ENCODE assay signal across 16 mouse cellular contexts in the genomic region with DNA sequence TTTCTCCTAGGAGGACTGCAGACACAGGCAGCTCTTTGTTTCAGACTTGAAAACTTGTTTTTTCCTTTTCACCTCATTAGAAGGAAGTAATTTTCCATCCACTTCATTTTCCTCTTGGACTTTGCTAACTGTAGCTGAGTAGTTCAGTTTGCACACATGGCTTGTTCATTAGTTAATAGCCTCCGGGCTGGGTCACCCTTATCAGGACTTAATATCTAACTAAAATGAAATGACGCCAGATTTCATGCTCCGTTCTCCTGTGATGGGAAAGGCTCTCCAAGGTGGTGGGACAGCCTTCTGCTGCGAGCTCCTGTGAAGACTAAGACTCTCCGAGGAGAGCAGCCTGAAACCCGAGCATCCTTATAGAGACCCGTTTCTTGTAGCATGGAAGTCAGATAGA. TPM values are rescaled to one million over a fixed set of nuclear protein-coding genes. Genes with fewer than 3 reads are reported as not detected.
DNase-seq lines count a peak whose midpoint lies in the region; ATAC-seq and TF ChIP-seq lines count a peak whose summit lies in the region.
"Had no signal": no experiment of that assay in that cellular context is flagged by ENCODE, and none has a peak within 500 bp of the region (broad histone marks: within the 10 kb centered on the region; RNA-seq: fewer than 3 reads in every experiment).

No protein-coding gene starts in this region.

- H3K4me1 ChIP-seq in intestine, embryonic 16.5 days (ENCODE audit: control insufficient read depth, insufficient read depth, low read length): no peaks in the 10 kb centered on the region
- H3K4me1 ChIP-seq in intestine, postnatal 0 days (replicated peaks; ENCODE audit: control insufficient read depth, insufficient read depth, low read length): no peaks in the 10 kb centered on the region
- H3K4me1 ChIP-seq in kidney, embryonic 15.5 days: peaks cover 2% of the 10 kb centered on the region; the same call in 1 of the 2 replicates
- H3K4me1 ChIP-seq: forebrain, embryonic 13.5 days; limb, embryonic 15.5 days had no signal

- H3K4me3 ChIP-seq in intestine, embryonic 16.5 days (ENCODE audit: low read length): no peak overlapping the region
- H3K4me3 ChIP-seq in intestine, postnatal 0 days (ENCODE audit: low read depth, low read length): no peak overlapping the region
- no peak overlapping the region for H3K4me3 ChIP-seq in kidney, embryonic 15.5 days (replicated peaks)
- H3K4me3 ChIP-seq: forebrain, embryonic 13.5 days; limb, embryonic 15.5 days had no signal

- POLR2A ChIA-PET in Patski (lab: Charles Lee): interaction anchor here (0.6 to 2.5 kb wide), 2 partner anchors 9 to 21 kb away, joined by 3 to 11 read pairs; partner anchors contain the start of gene Ppp2r3a

- peak; percentile 31; the same call in 1 of the 2 replicates for ATAC-seq in intestine, embryonic 16.5 days
- ATAC-seq in intestine, postnatal 0 days: no peak
- peak; percentile 78 for ATAC-seq in Patski
- ATAC-seq in kidney, embryonic 15.5 days (replicated peaks; ENCODE audit: low FRiP score): peak; percentile 72
- ATAC-seq: forebrain, embryonic 13.5 days; hindbrain, postnatal 0 days; liver, postnatal 0 days had no signal

- no peaks in the 10 kb centered on the region for H3K36me3 ChIP-seq in intestine, embryonic 16.5 days (ENCODE audit: control insufficient read depth, insufficient read depth, low read length)
- H3K36me3 ChIP-seq in intestine, postnatal 0 days (ENCODE audit: control insufficient read depth, insufficient read depth): no peaks in the 10 kb centered on the region
- H3K36me3 ChIP-seq in kidney, embryonic 15.5 days: no peaks in the 10 kb centered on the region
- H3K36me3 ChIP-seq: G1E; limb, embryonic 15.5 days had no signal

- H3K9me3 ChIP-seq in intestine, embryonic 16.5 days (ENCODE audit: control insufficient read depth, low read length): no peaks in the 10 kb centered on the region
- H3K9me3 ChIP-seq in intestine, postnatal 0 days (ENCODE audit: control insufficient read depth): no peaks in the 10 kb centered on the region
- H3K9me3 ChIP-seq in kidney, embryonic 15.5 days (replicated peaks): no peaks in the 10 kb centered on the region
- H3K9me3 ChIP-seq: forebrain, embryonic 13.5 days; limb, embryonic 15.5 days had no signal

- no peak overlapping the region for H3K9ac ChIP-seq in intestine, embryonic 16.5 days (ENCODE audit: low read depth, low read length)
- no peak overlapping the region for H3K9ac ChIP-seq in intestine, postnatal 0 days (ENCODE audit: low read depth, low read length)
- no peak overlapping the region for H3K9ac ChIP-seq in kidney, embryonic 15.5 days
- H3K9ac ChIP-seq: forebrain, embryonic 13.5 days; limb, embryonic 15.5 days; liver, postnatal 0 days had no signal

- no peak overlapping the region for H3K27ac ChIP-seq in intestine, embryonic 16.5 days (ENCODE audit: low read length)
- H3K27ac ChIP-seq in intestine, postnatal 0 days (ENCODE audit: low read depth, low read length): no peak overlapping the region
- H3K27ac ChIP-seq in kidney, embryonic 15.5 days: peak overlapping the region; percentile 90
- H3K27ac ChIP-seq: forebrain, embryonic 13.5 days; hindbrain, postnatal 0 days; limb, embryonic 15.5 days had no signal

- H3K27me3 ChIP-seq in intestine, embryonic 16.5 days (replicated peaks; ENCODE audit: control insufficient read depth, insufficient read depth, low read length): no peaks in the 10 kb centered on the region
- no peaks in the 10 kb centered on the region for H3K27me3 ChIP-seq in intestine, postnatal 0 days (replicated peaks; ENCODE audit: control insufficient read depth, insufficient read depth, low read length)
- no peaks in the 10 kb centered on the region for H3K27me3 ChIP-seq in Patski
- H3K27me3 ChIP-seq in kidney, embryonic 15.5 days: no peaks in the 10 kb centered on the region
- H3K27me3 ChIP-seq: forebrain, embryonic 13.5 days; limb, embryonic 15.5 days had no signal

- no peak overlapping the region for H3K4me2 ChIP-seq in intestine, embryonic 16.5 days (ENCODE audit: low read depth, low read length)
- no peak overlapping the region for H3K4me2 ChIP-seq in intestine, postnatal 0 days (replicated peaks; ENCODE audit: low read depth)
- no peak overlapping the region for H3K4me2 ChIP-seq in kidney, embryonic 15.5 days
- H3K4me2 ChIP-seq: forebrain, embryonic 13.5 days; limb, embryonic 15.5 days; midbrain, embryonic 11.5 days had no signal

- no peak for TF ChIP-seq CTCF in intestine, postnatal 0 days (IDR thresholded peaks at IDR 0.05; ENCODE audit: low read depth)
- no peak for TF ChIP-seq CTCF in Patski (IDR thresholded peaks at IDR 0.05)

- 64% methylated on average over 7 of the region's 7 CpGs for WGBS in intestine, embryonic 16.5 days
- 52% methylated on average over 7 of the region's 7 CpGs for WGBS in intestine, postnatal 0 days
- 52% methylated on average over 7 of the region's 7 CpGs for WGBS in kidney, embryonic 15.5 days

- CTCF ChIA-PET in Patski (lab: Charles Lee): interaction anchor here (4.4 kb wide), 1 partner anchor 23 kb away, joined by 18 read pairs; no protein-coding TSS in a partner anchor

- peak; percentile 93 for DNase-seq in Patski (ENCODE audit: low read depth, low spot score)
- DNase-seq in kidney, postnatal 4 days: peak; percentile 34 to 52
- no peak for DNase-seq in adrenal gland, postnatal 36 days
- DNase-seq in adrenal gland, postnatal 10 days: no peak
- DNase-seq: cerebellum, adult 9-11 months; gastrocnemius, postnatal 10 days; liver, postnatal 0 days; thymus, postnatal 25 days had no signal

- in situ Hi-C loops in Patski (cut with MboI; ENCODE audit: low pct_unique_long_range_greater_than_20kb): no loop called here

RNA-seq across cellular contexts. Expression of gene Ppp2r3a, which starts 21.1 kb away (rescaled TPM):
- 7.4 and 8.1 TPM in 2 replicates for polyA plus RNA-seq in intestine, embryonic 16.5 days (2015; fragmentation: Nextera tagmentation; extraction: Ambion mirVana)
- 4.5 and 5.0 TPM in 2 replicates for polyA plus RNA-seq in intestine, postnatal 0 days (2015; fragmentation: Nextera tagmentation; extraction: Ambion mirVana)
- 42.2 TPM for polyA plus RNA-seq in Patski (2021)
- polyA plus RNA-seq in kidney, embryonic 15.5 days (2015; fragmentation: Nextera tagmentation; extraction: Ambion mirVana): 16.4 and 17.5 TPM in 2 replicates
- total RNA-seq in adrenal gland, postnatal 36 days (2021): 10 to 100 TPM; 22.2 to 27.7 TPM
- 10 to 100 TPM; 25.9 to 38.0 TPM for total RNA-seq in adrenal gland, postnatal 10 days (2021)
- polyA plus RNA-seq: G1E had no signal

Comparison
In these comparisons a context has a peak if more than half of its experiments do, and no peak if none do; other contexts are left out.
1. DNase-seq: peak in Patski (single experiment) and kidney, postnatal 4 days (2 of 2); none in adrenal gland, postnatal 36 days (0 of 2) and adrenal gland, postnatal 10 days (single experiment).